Mouse (Mus musculus): ENCODE results near the gene Ncoa1. TPM values are rescaled to one million over a fixed set of nuclear protein-coding genes. Genes with fewer than 3 reads are reported as not detected.

The Ncoa1 gene
- total and polyA plus RNA-seq, 3 experiments: 36.0 to 65.0 (median 45.0) TPM

- Histone ChIP-seq H3K27ac (ENCODE audit: control insufficient read depth, low read depth, low read length) (no peak overlapping the region), H3K79me2 (ENCODE audit: control insufficient read depth, insufficient read depth, low read length, poor library complexity) (peaks cover 68% of the 10 kb centered on the region), H3K9ac (ENCODE audit: control insufficient read depth, low read depth, low read length, poor library complexity, severe bottlenecking) (no peak overlapping the region), H3K9me3 (replicated peaks; ENCODE audit: insufficient read depth, low read length) (no peaks in the 10 kb centered on the region), H3K36me3 (ENCODE audit: control insufficient read depth in 1 of 2, insufficient read depth in 2 of 2, low read length in 2 of 2) (peaks cover 0 to 27% of the 10 kb centered on the region in 2 experiments; a peak in 3 of 4 replicates), H3K4me1 (ENCODE audit: control insufficient read depth in 1 of 2, insufficient read depth in 2 of 2, low read length in 2 of 2) (peaks cover 10 to 15% of the 10 kb centered on the region in 2 experiments), H3K27me3 (ENCODE audit: control insufficient read depth in 1 of 2, insufficient read depth in 2 of 2, low read length in 2 of 2) (no peaks in the 10 kb centered on the region), H3K4me3 (ENCODE audit: control insufficient read depth in 1 of 2, insufficient read depth in 1 of 2, low read depth in 2 of 2, low read length in 2 of 2) (no peak overlapping the region)
- TF ChIP-seq BHLHE40 (IDR thresholded peaks at IDR 0.05; ENCODE audit: borderline replicate concordance, low read depth, low read length): no peak
- no peak for TF ChIP-seq MXI1 (IDR thresholded peaks at IDR 0.05; ENCODE audit: low read depth, low read length)
- no peak for TF ChIP-seq TCF12 (IDR thresholded peaks at IDR 0.05; ENCODE audit: low read depth, low read length)
- no peak for TF ChIP-seq SIN3A (IDR thresholded peaks at IDR 0.05; ENCODE audit: low read length)
- TF ChIP-seq HCFC1 (IDR thresholded peaks at IDR 0.05; ENCODE audit: low read depth, low read length): no peak
- no peak for TF ChIP-seq ZKSCAN1 (IDR thresholded peaks at IDR 0.05; ENCODE audit: low read depth, low read length)
- no peak for TF ChIP-seq TAL1 (IDR thresholded peaks at IDR 0.05; ENCODE audit: low read length)
- TF ChIP-seq ELF1 (IDR thresholded peaks at IDR 0.05; ENCODE audit: low read depth, low read length): no peak
- no peak for DNase-seq (ENCODE audit: low read depth, low spot score)
Measured at GRCm38 (mm10) chr12:4448076-4448589, 28.8 kb downstream of the Ncoa1 start.

- no peak overlapping the region for H3K27ac ChIP-seq (ENCODE audit: control insufficient read depth, low read depth, low read length)
- TF ChIP-seq USF2 (IDR thresholded peaks at IDR 0.05; ENCODE audit: borderline replicate concordance in 1 of 2, insufficient read depth in 1 of 2, low read depth in 1 of 2, low read length in 2 of 2) (no peak), KAT2A (conservative IDR thresholded peaks at IDR 0.05; ENCODE audit: low read depth, low read length) (no peak), RCOR1 (IDR thresholded peaks at IDR 0.05; ENCODE audit: low read depth, low read length) (no peak), SMC3 (IDR thresholded peaks at IDR 0.05; ENCODE audit: low read depth, low read length) (no peak), NRF1 (IDR thresholded peaks at IDR 0.05; ENCODE audit: insufficient read depth, low read depth, low read length, poor library complexity, severe bottlenecking) (no peak), MAX (IDR thresholded peaks at IDR 0.05; ENCODE audit: low read length) (no peak)
- H3K79me2 ChIP-seq (ENCODE audit: control insufficient read depth, insufficient read depth, low read length, poor library complexity): peaks cover 64% of the 10 kb centered on the region
- no peak overlapping the region for H3K9ac ChIP-seq (ENCODE audit: control insufficient read depth, low read depth, low read length, poor library complexity, severe bottlenecking)
- H3K4me1 ChIP-seq (ENCODE audit: control insufficient read depth in 1 of 2, insufficient read depth in 2 of 2, low read length in 2 of 2): peaks cover 0 to 5% of the 10 kb centered on the region in 2 experiments; a peak in 3 of 4 replicates
- no peaks in the 10 kb centered on the region for H3K9me3 ChIP-seq (replicated peaks; ENCODE audit: insufficient read depth, low read length)
- H3K4me3 ChIP-seq (ENCODE audit: control insufficient read depth in 1 of 2, insufficient read depth in 1 of 2, low read depth in 2 of 2, low read length in 2 of 2): no peak overlapping the region
- H3K27me3 ChIP-seq (ENCODE audit: control insufficient read depth in 1 of 2, insufficient read depth in 2 of 2, low read length in 2 of 2): no peaks in the 10 kb centered on the region
- H3K36me3 ChIP-seq (ENCODE audit: control insufficient read depth in 1 of 2, insufficient read depth in 2 of 2, low read length in 2 of 2): peaks cover 3 to 12% of the 10 kb centered on the region in 2 experiments
- no peak for DNase-seq (ENCODE audit: low read depth, low spot score)
Measured at GRCm38 (mm10) chr12:4444946-4445345, 32.0 kb downstream of the Ncoa1 start.

GRCm38 (mm10) chr12:4441451-4441850 lies 35.5 kb downstream of the Ncoa1 start:
- H3K79me2 ChIP-seq (ENCODE audit: control insufficient read depth, insufficient read depth, low read length, poor library complexity): peaks cover 62% of the 10 kb centered on the region
- H3K4me1 ChIP-seq (ENCODE audit: control insufficient read depth in 1 of 2, insufficient read depth in 2 of 2, low read length in 2 of 2): peaks cover 0 to 5% of the 10 kb centered on the region in 2 experiments; a peak in 3 of 4 replicates
- H3K27me3 ChIP-seq (ENCODE audit: control insufficient read depth in 1 of 2, insufficient read depth in 2 of 2, low read length in 2 of 2): no peaks in the 10 kb centered on the region
- H3K9me3 ChIP-seq (replicated peaks; ENCODE audit: insufficient read depth, low read length): no peaks in the 10 kb centered on the region
- no peak overlapping the region for H3K27ac ChIP-seq (ENCODE audit: control insufficient read depth, low read depth, low read length)
- peaks cover 3 to 12% of the 10 kb centered on the region in 2 experiments for H3K36me3 ChIP-seq (ENCODE audit: control insufficient read depth in 1 of 2, insufficient read depth in 2 of 2, low read length in 2 of 2)
- H3K4me3 ChIP-seq (ENCODE audit: control insufficient read depth in 1 of 2, insufficient read depth in 1 of 2, low read depth in 2 of 2, low read length in 2 of 2): no peak overlapping the region
- TF ChIP-seq ZNF384 (IDR thresholded peaks at IDR 0.05; ENCODE audit: low read depth, low read length) (no peak), POLR2A (IDR thresholded peaks at IDR 0.05; ENCODE audit: control insufficient read depth in 1 of 2, insufficient read depth in 1 of 2, low read depth in 1 of 2, low read length in 2 of 2, poor library complexity in 1 of 2) (no peak), RCOR1 (IDR thresholded peaks at IDR 0.05; ENCODE audit: low read depth, low read length) (peak; percentile 76)
- DNase-seq (ENCODE audit: low read depth, low spot score): peak; percentile 46
- no peak overlapping the region for H3K9ac ChIP-seq (ENCODE audit: control insufficient read depth, low read depth, low read length, poor library complexity, severe bottlenecking)

Data from MEL (cell line).